Mouse (Mus musculus): ENCODE measurements around the gene Aif1. TPM values are rescaled to one million over a fixed set of nuclear protein-coding genes. Genes with fewer than 3 reads are reported as not detected.

Gene Aif1
- total and polyA plus RNA-seq, 3 experiments, result 7.0 to 14.7 (median 14.1) TPM

DNA sequence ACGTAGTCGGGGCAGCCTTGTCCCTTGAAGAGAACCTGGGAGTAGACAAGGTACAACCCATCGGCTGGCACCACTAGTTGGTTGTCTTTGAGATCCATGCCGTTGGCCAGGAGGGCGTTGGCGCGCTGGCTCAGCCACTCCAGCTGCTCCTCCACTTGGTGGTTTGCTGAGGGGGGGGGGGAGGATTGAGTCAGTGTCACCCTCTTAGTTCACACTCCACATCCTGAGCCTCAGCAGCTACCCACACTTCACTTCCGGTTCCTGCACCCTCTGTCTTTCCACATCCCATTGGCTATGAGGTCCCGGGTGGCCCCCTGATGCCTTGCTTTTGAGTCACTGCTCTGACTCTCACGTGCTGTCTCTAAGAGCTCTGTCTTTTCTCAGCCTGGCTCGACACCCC is 24.5 kb upstream of the Aif1 start (continued):
- no peak for TF ChIP-seq UBTF (IDR thresholded peaks at IDR 0.05; ENCODE audit: low read depth, low read length)
- no peak for TF ChIP-seq CHD1 (IDR thresholded peaks at IDR 0.05; ENCODE audit: low read depth, low read length)
- no peak for TF ChIP-seq GABPA (IDR thresholded peaks at IDR 0.05; ENCODE audit: insufficient replicate concordance, low read depth, low read length)
- no peak; the same call in 1 of the 2 replicates for TF ChIP-seq TBP (conservative IDR thresholded peaks at IDR 0.05; ENCODE audit: low read depth, low read length)
- no peak for TF ChIP-seq JUND (conservative IDR thresholded peaks at IDR 0.05; ENCODE audit: low read depth, low read length)
- 0 out of 2 replicates have a peak, but pooled peaks have one; percentile 21 for TF ChIP-seq EP300 (IDR thresholded peaks at IDR 0.05; ENCODE audit: low read length)
- TF ChIP-seq ZNF384 (IDR thresholded peaks at IDR 0.05; ENCODE audit: low read depth, low read length), result no peak
- TF ChIP-seq CTCF (conservative IDR thresholded peaks at IDR 0.05 in 1 of 2, IDR thresholded peaks at IDR 0.05 in 1 of 2; ENCODE audit: low read depth in 2 of 2, low read length in 2 of 2), result no peak
- TF ChIP-seq PAX5 (IDR thresholded peaks at IDR 0.05; ENCODE audit: low read length), result no peak
- TF ChIP-seq MXI1 (IDR thresholded peaks at IDR 0.05; ENCODE audit: low read depth, low read length), result peak; percentile 53
- no peak for TF ChIP-seq NRF1 (IDR thresholded peaks at IDR 0.05; ENCODE audit: low read depth, low read length)
- no peak for TF ChIP-seq ZMIZ1 (IDR thresholded peaks at IDR 0.05; ENCODE audit: low read depth, low read length)

GRCm38 (mm10) chr17:35198946-35199345 is 23.1 kb upstream of the Aif1 start:
- Histone ChIP-seq H3K79me2 (replicated peaks; ENCODE audit: control insufficient read depth, extremely low read depth, insufficient read depth, poor library complexity, severe bottlenecking) (peaks cover 28% of the 10 kb centered on the region), H3K27ac (ENCODE audit: insufficient read depth, low read depth) (peak overlapping the region; percentile 18; the same call in 1 of the 2 replicates), H3K4me2 (ENCODE audit: insufficient read depth, low read depth, poor library complexity, severe bottlenecking) (peak overlapping the region; percentile 95), H3K4me3 (replicated peaks in 1 of 3; ENCODE audit: low read depth in 2 of 3, low read length in 2 of 3, poor library complexity in 1 of 3) (peak overlapping the region in 1 of 3 experiments; percentile 73), H3K27me3 (replicated peaks) (no peaks in the 10 kb centered on the region), H3K9me3 (replicated peaks; ENCODE audit: low read length) (no peaks in the 10 kb centered on the region), H3K9ac (ENCODE audit: insufficient read depth, low read depth) (no peak overlapping the region), H3K36me3 (replicated peaks in 1 of 2; ENCODE audit: control insufficient read depth in 1 of 2, insufficient read depth in 1 of 2, low read length in 1 of 2) (peaks cover 3 to 15% of the 10 kb centered on the region in 2 experiments), H3K4me1 (ENCODE audit: control insufficient read depth in 1 of 2, insufficient read depth in 2 of 2) (peaks cover 11 to 43% of the 10 kb centered on the region in 2 experiments)
- no peak for DNase-seq (ENCODE audit: extremely low read depth)
- dilution Hi-C loops (cut with MboI; ENCODE audit: extremely low pct_ligation_motif_present, extremely low pct_unique_long_range_greater_than_20kb, low sequenced_read_pairs) (no loop called here), in situ Hi-C loops (cut with MboI; ENCODE audit: low pct_ligation_motif_present, low pct_unique_long_range_greater_than_20kb, low sequenced_read_pairs) (no loop called here)
- TF ChIP-seq POLR2A (IDR thresholded peaks at IDR 0.05; ENCODE audit: low read depth, low read length) (peak; percentile 47; the same call in 1 of the 2 replicates), NELFE (IDR thresholded peaks at IDR 0.05; ENCODE audit: low read depth, low read length) (no peak)

GRCm38 (mm10) chr17:35198029-35198428 is 22.2 kb upstream of the Aif1 start:
- TF ChIP-seq ELF1 (IDR thresholded peaks at IDR 0.05; ENCODE audit: low read depth, low read length) (no peak), MAX (IDR thresholded peaks at IDR 0.05; ENCODE audit: low read length) (no peak), POLR2A (IDR thresholded peaks at IDR 0.05; ENCODE audit: low read depth, low read length) (no peak), MYC (IDR thresholded peaks at IDR 0.05; ENCODE audit: low read depth, low read length) (no peak), ZNF384 (IDR thresholded peaks at IDR 0.05; ENCODE audit: low read depth, low read length) (no peak), GABPA (IDR thresholded peaks at IDR 0.05; ENCODE audit: insufficient replicate concordance, low read depth, low read length) (no peak), CHD1 (IDR thresholded peaks at IDR 0.05; ENCODE audit: low read depth, low read length) (no peak), SMC3 (IDR thresholded peaks at IDR 0.05; ENCODE audit: low read depth, low read length) (no peak), ZKSCAN1 (IDR thresholded peaks at IDR 0.05; ENCODE audit: borderline replicate concordance, low read depth, low read length) (no peak), CTCF (conservative IDR thresholded peaks at IDR 0.05 in 1 of 2, IDR thresholded peaks at IDR 0.05 in 1 of 2; ENCODE audit: low read depth in 2 of 2, low read length in 2 of 2) (no peak), NRF1 (IDR thresholded peaks at IDR 0.05; ENCODE audit: low read depth, low read length) (no peak)
- dilution Hi-C loops (cut with MboI; ENCODE audit: extremely low pct_ligation_motif_present, extremely low pct_unique_long_range_greater_than_20kb, low sequenced_read_pairs) (no loop called here), in situ Hi-C loops (cut with MboI; ENCODE audit: low pct_ligation_motif_present, low pct_unique_long_range_greater_than_20kb, low sequenced_read_pairs) (no loop called here)
- H3K9ac ChIP-seq (ENCODE audit: insufficient read depth, low read depth), result no peak overlapping the region
- H3K27ac ChIP-seq (ENCODE audit: insufficient read depth, low read depth), result peak overlapping the region; percentile 73
- H3K9me3 ChIP-seq (replicated peaks; ENCODE audit: low read length), result no peaks in the 10 kb centered on the region
- no peak overlapping the region for H3K4me3 ChIP-seq (replicated peaks in 1 of 3; ENCODE audit: low read depth in 2 of 3, low read length in 2 of 3, poor library complexity in 1 of 3)
- H3K79me2 ChIP-seq (replicated peaks; ENCODE audit: control insufficient read depth, extremely low read depth, insufficient read depth, poor library complexity, severe bottlenecking), result peaks cover 28% of the 10 kb centered on the region
- H3K4me1 ChIP-seq (ENCODE audit: control insufficient read depth in 1 of 2, insufficient read depth in 2 of 2), result peaks cover 18 to 43% of the 10 kb centered on the region in 2 experiments
- DNase-seq (ENCODE audit: extremely low read depth), result no peak
- peaks cover 3 to 15% of the 10 kb centered on the region in 2 experiments for H3K36me3 ChIP-seq (replicated peaks in 1 of 2; ENCODE audit: control insufficient read depth in 1 of 2, insufficient read depth in 1 of 2, low read length in 1 of 2)
- H3K27me3 ChIP-seq (replicated peaks), result no peaks in the 10 kb centered on the region
- no peak overlapping the region for H3K4me2 ChIP-seq (ENCODE audit: insufficient read depth, low read depth, poor library complexity, severe bottlenecking)

Measured in CH12.LX (cell line).